9 mouse cellular contexts compared by ENCODE assay signal in the genomic region with DNA sequence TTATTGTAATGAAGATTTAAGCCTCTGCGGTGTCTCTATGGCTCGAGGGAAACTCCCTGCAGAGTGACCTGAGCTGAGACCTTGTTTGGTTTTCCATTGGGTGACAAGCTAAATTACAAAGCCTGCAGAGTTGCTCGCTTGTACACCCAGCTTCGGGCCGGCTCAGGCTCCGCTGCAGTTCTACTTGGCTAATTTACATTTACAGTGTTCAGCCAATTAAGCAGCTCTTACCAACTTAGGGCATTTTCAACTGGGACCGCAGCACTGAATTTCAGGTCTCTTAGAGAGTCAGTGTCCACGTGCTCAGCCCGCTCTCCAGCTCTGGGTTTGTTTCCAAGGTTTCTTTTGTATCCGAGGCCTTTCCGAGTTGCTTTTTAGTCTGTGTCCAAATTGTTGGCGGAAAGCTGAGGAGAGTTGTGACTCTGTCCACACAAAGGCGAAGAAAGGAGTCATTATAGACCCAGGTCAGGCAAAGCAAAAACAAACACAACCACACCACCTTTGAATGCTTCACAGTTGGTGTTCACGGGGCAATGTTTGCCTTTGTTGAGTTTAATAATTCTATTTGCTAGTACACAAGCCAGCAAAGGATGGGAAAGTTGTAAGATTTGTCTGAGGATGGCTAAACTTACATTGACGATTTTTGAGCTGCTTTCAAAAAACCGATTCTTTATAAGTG.
DNase-seq lines count a peak whose midpoint lies in the region; ATAC-seq and TF ChIP-seq lines count a peak whose summit lies in the region.
"Had no signal": no experiment of that assay in that cellular context is flagged by ENCODE, and none has a peak within 500 bp of the region (broad histone marks: within the 10 kb centered on the region; RNA-seq: fewer than 3 reads in every experiment).

No protein-coding gene starts in this region.

- no peaks in the 10 kb centered on the region for H3K36me3 ChIP-seq in CH12.LX (replicated peaks in 1 of 2; ENCODE audit: control insufficient read depth in 1 of 2, insufficient read depth in 1 of 2, low read length in 1 of 2)
- H3K36me3 ChIP-seq in embryonic facial prominence, embryonic 11.5 days (replicated peaks; ENCODE audit: control insufficient read depth, insufficient read depth, low read depth, low read length) = no peaks in the 10 kb centered on the region
- peaks cover 5% of the 10 kb centered on the region; the same call in 1 of the 2 replicates for H3K36me3 ChIP-seq in midbrain, embryonic 10.5 days
- H3K36me3 ChIP-seq in intestine, embryonic 16.5 days (ENCODE audit: control insufficient read depth, insufficient read depth, low read length) = no peaks in the 10 kb centered on the region

- H3K4me2 ChIP-seq in CH12.LX (ENCODE audit: insufficient read depth, low read depth, poor library complexity, severe bottlenecking) = peak overlapping the region; percentile 55
- H3K4me2 ChIP-seq in embryonic facial prominence, embryonic 11.5 days (ENCODE audit: low read depth, low read length) = no peak overlapping the region
- H3K4me2 ChIP-seq in intestine, embryonic 16.5 days (ENCODE audit: low read depth, low read length) = no peak overlapping the region

- no peak for TF ChIP-seq POLR2A in CH12.LX (IDR thresholded peaks at IDR 0.05; ENCODE audit: low read depth, low read length)

- DNase-seq in CH12.LX (ENCODE audit: extremely low read depth) (no peak), MN1 (ENCODE audit: low spot score) (no peak)
- DNase-seq in embryonic facial prominence, embryonic 11.5 days (ENCODE audit: low spot score) = peak; percentile 20
- peak; percentile 19 for DNase-seq in kidney, adult 11 months
- DNase-seq in midbrain, embryonic 10.5 days (ENCODE audit: low spot score) = peak; percentile 39
- no peak for DNase-seq in adrenal gland, adult 8-10 months
- DNase-seq in left cerebral cortex, adult 11 months (ENCODE audit: low spot score) = no peak

- no peak for TF ChIP-seq CTCF in CH12.LX (conservative IDR thresholded peaks at IDR 0.05 in 1 of 2, IDR thresholded peaks at IDR 0.05 in 1 of 2; ENCODE audit: low read depth in 2 of 2, low read length in 2 of 2)

- in situ Hi-C loops in CH12.LX (cut with MboI; ENCODE audit: low pct_ligation_motif_present, low pct_unique_long_range_greater_than_20kb, low sequenced_read_pairs) = no loop called here

- H3K9ac ChIP-seq in CH12.LX (ENCODE audit: insufficient read depth, low read depth) = no peak overlapping the region
- H3K9ac ChIP-seq in embryonic facial prominence, embryonic 11.5 days (replicated peaks; ENCODE audit: low read length) = no peak overlapping the region
- H3K9ac ChIP-seq in intestine, embryonic 16.5 days (ENCODE audit: low read depth, low read length) = no peak overlapping the region

- no peak for TF ChIP-seq EP300 in CH12.LX (IDR thresholded peaks at IDR 0.05; ENCODE audit: low read length)

- no peak for TF ChIP-seq RAD21 in CH12.LX (IDR thresholded peaks at IDR 0.05; ENCODE audit: low read depth, low read length)

- no peaks in the 10 kb centered on the region for H3K79me2 ChIP-seq in CH12.LX (replicated peaks; ENCODE audit: control insufficient read depth, extremely low read depth, insufficient read depth, poor library complexity, severe bottlenecking)

- no peak overlapping the region for H3K27ac ChIP-seq in CH12.LX (ENCODE audit: insufficient read depth, low read depth)
- no peak overlapping the region for H3K27ac ChIP-seq in embryonic facial prominence, embryonic 11.5 days (replicated peaks; ENCODE audit: low read depth, low read length)
- peak overlapping the region; percentile 67 for H3K27ac ChIP-seq in midbrain, embryonic 10.5 days (replicated peaks)
- no peak overlapping the region for H3K27ac ChIP-seq in intestine, embryonic 16.5 days (ENCODE audit: low read length)

- no peaks in the 10 kb centered on the region; a peak in 1 of 4 replicates for H3K4me1 ChIP-seq in CH12.LX (ENCODE audit: control insufficient read depth in 1 of 2, insufficient read depth in 2 of 2)
- no peaks in the 10 kb centered on the region for H3K4me1 ChIP-seq in embryonic facial prominence, embryonic 11.5 days (ENCODE audit: control insufficient read depth, insufficient read depth, low read length)
- peaks cover 23% of the 10 kb centered on the region for H3K4me1 ChIP-seq in midbrain, embryonic 10.5 days
- H3K4me1 ChIP-seq in intestine, embryonic 16.5 days (ENCODE audit: control insufficient read depth, insufficient read depth, low read length) = 0 out of 2 replicates have a peak, but pooled peaks cover 3% of the 10 kb centered on the region

- WGBS in embryonic facial prominence, embryonic 11.5 days = 29% methylated on average over 16 of the region's 16 CpGs
- 26% methylated on average over 16 of the region's 16 CpGs for WGBS in midbrain, embryonic 10.5 days
- WGBS in intestine, embryonic 16.5 days = 56% methylated on average over 16 of the region's 16 CpGs

- H3K4me3 ChIP-seq in CH12.LX (replicated peaks in 1 of 3; ENCODE audit: low read depth in 2 of 3, low read length in 2 of 3, poor library complexity in 1 of 3) = no peak overlapping the region
- no peak overlapping the region for H3K4me3 ChIP-seq in embryonic facial prominence, embryonic 11.5 days (ENCODE audit: low read depth, low read length)
- no peak overlapping the region for H3K4me3 ChIP-seq in midbrain, embryonic 10.5 days
- H3K4me3 ChIP-seq in intestine, embryonic 16.5 days (ENCODE audit: low read length) = no peak overlapping the region

- H3K9me3 ChIP-seq in CH12.LX (replicated peaks; ENCODE audit: low read length) = no peaks in the 10 kb centered on the region
- H3K9me3 ChIP-seq in embryonic facial prominence, embryonic 11.5 days (replicated peaks; ENCODE audit: control insufficient read depth, low read length) = no peaks in the 10 kb centered on the region
- no peaks in the 10 kb centered on the region for H3K9me3 ChIP-seq in midbrain, embryonic 10.5 days (replicated peaks)
- H3K9me3 ChIP-seq in intestine, embryonic 16.5 days (ENCODE audit: control insufficient read depth, low read length) = no peaks in the 10 kb centered on the region

- H3K27me3 ChIP-seq in CH12.LX (replicated peaks) = no peaks in the 10 kb centered on the region
- H3K27me3 ChIP-seq in embryonic facial prominence, embryonic 11.5 days (ENCODE audit: control insufficient read depth, insufficient read depth, low read length) = no peaks in the 10 kb centered on the region
- H3K27me3 ChIP-seq in midbrain, embryonic 10.5 days (ENCODE audit: low read depth, poor library complexity, severe bottlenecking) = peaks cover 11% of the 10 kb centered on the region; the same call in 1 of the 2 replicates
- H3K27me3 ChIP-seq in intestine, embryonic 16.5 days (replicated peaks; ENCODE audit: control insufficient read depth, insufficient read depth, low read length) = no peaks in the 10 kb centered on the region

- ATAC-seq in embryonic facial prominence, embryonic 11.5 days (replicated peaks; ENCODE audit: insufficient number of reproducible peaks, low FRiP score, low TSS enrichment, low read depth) = 0 out of 2 replicates have a peak, but pooled peaks have one; percentile 6
- ATAC-seq in intestine, embryonic 16.5 days = no peak
- ATAC-seq: inflammation-experienced regulatory T-cells, adult 6 months had no signal

- dilution Hi-C loops in CH12.LX (cut with MboI; ENCODE audit: extremely low pct_ligation_motif_present, extremely low pct_unique_long_range_greater_than_20kb, low sequenced_read_pairs) = no loop called here

TF ChIP-seq in CH12.LX, 34 proteins besides CTCF, POLR2A, EP300 and RAD21:
- TF ChIP-seq CHD2 (IDR thresholded peaks at IDR 0.05; ENCODE audit: low read length) (no peak), ETS1 (conservative IDR thresholded peaks at IDR 0.05; ENCODE audit: low read depth, low read length) (no peak), TBP (conservative IDR thresholded peaks at IDR 0.05; ENCODE audit: low read depth, low read length) (no peak), RCOR1 (conservative IDR thresholded peaks at IDR 0.05; ENCODE audit: low read depth, low read length) (no peak), MEF2A (IDR thresholded peaks at IDR 0.05; ENCODE audit: borderline replicate concordance, low read depth, low read length) (no peak), JUND (conservative IDR thresholded peaks at IDR 0.05; ENCODE audit: low read depth, low read length) (no peak), KAT2A (IDR thresholded peaks at IDR 0.05; ENCODE audit: insufficient replicate concordance, low read length) (no peak), MAX (IDR thresholded peaks at IDR 0.05; ENCODE audit: low read length) (no peak), USF1 (IDR thresholded peaks at IDR 0.05; ENCODE audit: low read depth, low read length) (no peak), E2F4 (IDR thresholded peaks at IDR 0.05; ENCODE audit: insufficient replicate concordance, low read depth, low read length) (no peak), GABPA (IDR thresholded peaks at IDR 0.05; ENCODE audit: insufficient replicate concordance, low read depth, low read length) (no peak), ELF1 (IDR thresholded peaks at IDR 0.05; ENCODE audit: low read depth, low read length) (no peak), MYC (IDR thresholded peaks at IDR 0.05; ENCODE audit: low read depth, low read length) (no peak)

Comparison
In these comparisons a context has a peak if more than half of its experiments do, and no peak if none do; other contexts are left out.
1. DNase-seq: peak in embryonic facial prominence, embryonic 11.5 days (single experiment), kidney, adult 11 months (single experiment) and midbrain, embryonic 10.5 days (single experiment); none in CH12.LX (single experiment), MN1 (single experiment), adrenal gland, adult 8-10 months (single experiment) and left cerebral cortex, adult 11 months (single experiment).